Mouse (Mus musculus) right cerebral cortex, postnatal 4 days (tissue): Measurements from ENCODE around the gene Ubap2l.

Experiments used
- DNase-seq: peaks from one replicate; pipeline ENCODE4 v3.0.0-alpha.2; 2022

The Ubap2l gene

GRCm38 (mm10) chr3:89965557-89965956 is 86.9 kb downstream of the Ubap2l start:
- DNase-seq: no peak

DNA sequence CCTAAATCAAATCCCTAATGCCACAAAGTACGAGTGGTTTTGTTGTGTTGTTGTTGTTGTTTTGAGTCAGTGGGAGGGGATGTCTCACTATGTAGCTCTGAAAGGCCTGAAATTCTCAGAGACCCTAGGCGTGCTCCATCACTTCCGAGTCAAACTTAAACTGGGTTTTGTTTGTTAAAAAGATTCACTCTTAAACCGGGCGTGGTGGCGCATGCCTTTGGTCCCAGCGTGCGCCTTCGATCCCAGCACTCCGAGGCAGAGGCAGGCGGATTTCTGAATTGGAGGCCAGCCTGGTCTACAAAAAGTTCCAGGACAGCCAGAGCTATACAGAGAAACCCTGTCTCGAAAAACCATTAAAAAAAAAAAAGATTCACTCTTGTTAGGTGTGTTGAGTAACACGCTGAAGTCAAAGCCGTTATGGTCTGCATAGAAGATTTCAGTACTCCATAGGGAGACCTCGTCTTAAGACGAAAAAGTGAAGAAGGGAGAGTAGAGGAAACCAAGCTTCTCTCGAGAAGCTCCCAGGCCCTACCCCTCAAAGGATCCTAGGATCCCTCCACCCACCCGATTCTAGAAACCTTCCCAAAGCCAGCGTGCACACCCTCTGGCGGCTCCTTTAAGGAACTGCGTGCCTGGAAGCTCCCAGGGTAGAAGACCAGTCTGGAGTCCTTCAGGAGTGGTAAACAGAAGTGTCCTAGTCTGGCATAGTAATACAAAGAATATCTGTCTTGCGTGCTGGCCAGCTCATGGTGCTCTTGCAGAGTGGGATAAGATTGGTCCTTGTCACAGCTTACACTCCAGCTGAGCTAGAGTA is 88.3 kb downstream of the Ubap2l start:
- DNase-seq: peak; percentile 44

- DNase-seq: peak; percentile 78
Measured at GRCm38 (mm10) chr3:89963221-89963763, 89.1 kb downstream of the Ubap2l start, which contains the start of gene Atp8b2. Gene Atp8b2 (minus strand): TSS chr3:89963508.

DNA sequence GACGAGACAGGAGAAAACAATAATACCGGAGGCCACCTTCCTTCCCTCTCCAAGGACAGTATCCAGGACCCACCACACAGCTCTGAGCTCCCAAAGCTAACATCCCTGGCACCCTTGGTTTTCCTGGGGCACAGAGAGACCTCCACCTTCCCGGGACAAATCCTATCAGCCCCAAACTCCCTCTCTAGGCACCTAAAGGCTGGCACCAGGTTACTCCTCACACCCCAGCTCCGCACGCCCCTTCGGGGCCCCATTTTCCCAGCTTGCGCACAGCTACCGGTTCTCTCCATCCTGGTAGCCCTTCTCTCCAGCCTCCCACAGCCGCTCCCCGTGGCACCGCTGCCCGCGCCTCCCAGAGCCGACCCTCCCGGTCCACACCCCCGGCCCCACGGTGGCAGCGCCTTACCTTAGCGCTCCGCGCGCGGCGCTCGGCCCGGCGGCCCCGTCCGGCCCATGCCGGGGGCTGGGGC is 89.6 kb downstream of the Ubap2l start:
- DNase-seq: no peak

- peak; percentile 32 for DNase-seq
Measured at GRCm38 (mm10) chr3:89962059-89962750, 90.2 kb downstream of the Ubap2l start.

DNA sequence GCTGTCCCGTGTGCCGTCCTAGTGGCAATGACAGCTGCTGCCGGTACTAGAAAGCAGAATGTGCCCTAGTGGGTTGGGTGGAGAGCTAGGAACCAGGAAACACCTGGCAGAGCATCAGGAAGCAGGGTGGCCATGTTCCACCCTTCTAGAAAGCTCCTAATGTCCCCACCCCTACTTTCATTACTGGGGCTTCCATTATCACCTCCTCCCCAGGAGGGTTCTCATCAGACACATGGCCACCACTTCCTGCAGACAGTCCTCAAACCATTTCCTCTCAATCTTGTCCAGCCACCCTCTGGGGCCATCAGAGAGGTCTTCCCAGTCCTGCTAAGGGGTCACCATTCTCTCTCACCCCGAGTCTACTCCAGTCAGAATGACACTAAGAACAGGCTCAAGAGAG is 91.0 kb downstream of the Ubap2l start:
- no peak for DNase-seq

DNA sequence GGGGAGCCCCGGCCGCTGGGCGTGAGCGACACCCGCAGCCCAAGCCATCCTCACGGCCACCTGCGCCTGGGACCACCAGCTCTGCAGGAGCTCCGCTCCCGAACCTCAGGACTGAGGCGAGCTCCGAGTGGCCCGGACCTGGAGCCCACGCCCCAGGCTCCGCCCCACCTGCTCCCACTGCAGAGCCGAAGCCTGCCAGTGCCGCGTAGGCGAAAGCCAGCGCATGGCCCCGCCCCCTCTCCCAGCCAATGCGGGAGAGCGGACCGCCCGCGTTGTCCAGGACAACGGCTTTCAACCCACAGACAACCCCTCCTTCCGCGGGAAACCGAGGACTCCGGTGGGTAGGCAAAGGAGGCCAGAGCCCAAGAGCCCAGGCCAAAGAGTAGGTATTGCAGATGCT is 92.0 kb downstream of the Ubap2l start:
- peak; percentile 95 for DNase-seq

- DNase-seq: no peak
Measured at GRCm38 (mm10) chr3:89959435-89959834, 93.0 kb downstream of the Ubap2l start.

- DNase-seq: no peak
Measured at GRCm38 (mm10) chr3:89957880-89958279, 94.5 kb downstream of the Ubap2l start.

DNA sequence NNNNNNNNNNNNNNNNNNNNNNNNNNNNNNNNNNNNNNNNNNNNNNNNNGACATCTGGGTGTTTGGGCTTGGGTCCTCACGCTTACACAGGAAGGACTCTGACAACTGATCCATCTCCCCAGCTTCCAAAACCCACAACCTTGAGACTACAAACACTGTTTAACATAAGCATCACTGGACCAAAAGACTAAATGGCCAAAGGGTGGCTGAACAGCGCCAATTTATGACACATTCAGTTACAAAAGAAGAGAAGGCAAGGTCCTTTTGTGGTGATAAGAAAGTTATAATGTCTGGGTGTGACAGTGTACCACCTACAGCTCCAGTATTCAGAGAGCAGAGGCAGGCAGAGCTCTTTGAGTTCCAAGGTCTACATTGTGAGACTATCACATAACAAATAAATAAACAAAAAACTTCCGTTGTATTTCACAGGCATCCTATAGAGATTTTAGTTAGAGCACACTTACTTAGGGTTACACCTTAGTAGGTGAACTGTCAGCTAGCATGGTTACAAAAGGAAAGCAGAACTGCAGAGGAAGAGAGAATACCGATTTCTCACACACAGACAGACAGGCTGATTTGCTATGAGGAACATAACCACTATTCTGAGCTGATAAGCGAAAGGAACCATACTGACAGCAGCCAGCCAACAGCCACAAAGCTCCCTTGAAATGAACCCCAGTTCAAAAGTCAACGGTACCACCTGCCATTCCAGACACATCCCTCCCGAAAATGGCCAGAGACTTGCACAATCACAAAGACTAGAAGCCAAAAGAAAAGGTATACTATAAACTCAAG is 96.1 kb downstream of the Ubap2l start:
- no peak for DNase-seq

GRCm38 (mm10) chr3:89953420-89953819 is 99.0 kb downstream of the Ubap2l start:
- peak; percentile 80 for DNase-seq
